Mouse (Mus musculus): Measurements from ENCODE around the gene Tas2r143.
A peak's percentile ranks its signal among the peaks of the same experiment; 100 is the strongest.

The Tas2r143 gene

DNA sequence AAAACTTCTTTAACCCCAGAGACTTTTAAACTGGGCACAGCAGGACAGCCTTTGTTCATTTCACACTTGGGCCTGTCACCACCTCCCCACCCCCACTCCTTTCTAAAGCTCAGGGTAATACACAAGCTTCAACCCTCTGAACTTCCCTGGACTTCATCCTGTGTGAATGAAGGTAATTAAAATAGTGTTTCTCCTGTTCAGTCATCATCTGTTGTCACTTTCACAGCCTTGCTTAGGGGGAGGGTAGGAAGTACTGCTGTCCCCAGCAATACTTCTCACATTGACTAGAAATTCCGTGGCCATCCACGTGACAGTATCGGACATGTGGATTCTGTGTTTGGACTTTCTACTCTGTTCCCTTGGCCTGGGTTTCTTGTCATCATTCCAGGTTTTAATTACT lies 30.2 kb upstream of the Tas2r143 start:
- DNase-seq: no peak

DNA sequence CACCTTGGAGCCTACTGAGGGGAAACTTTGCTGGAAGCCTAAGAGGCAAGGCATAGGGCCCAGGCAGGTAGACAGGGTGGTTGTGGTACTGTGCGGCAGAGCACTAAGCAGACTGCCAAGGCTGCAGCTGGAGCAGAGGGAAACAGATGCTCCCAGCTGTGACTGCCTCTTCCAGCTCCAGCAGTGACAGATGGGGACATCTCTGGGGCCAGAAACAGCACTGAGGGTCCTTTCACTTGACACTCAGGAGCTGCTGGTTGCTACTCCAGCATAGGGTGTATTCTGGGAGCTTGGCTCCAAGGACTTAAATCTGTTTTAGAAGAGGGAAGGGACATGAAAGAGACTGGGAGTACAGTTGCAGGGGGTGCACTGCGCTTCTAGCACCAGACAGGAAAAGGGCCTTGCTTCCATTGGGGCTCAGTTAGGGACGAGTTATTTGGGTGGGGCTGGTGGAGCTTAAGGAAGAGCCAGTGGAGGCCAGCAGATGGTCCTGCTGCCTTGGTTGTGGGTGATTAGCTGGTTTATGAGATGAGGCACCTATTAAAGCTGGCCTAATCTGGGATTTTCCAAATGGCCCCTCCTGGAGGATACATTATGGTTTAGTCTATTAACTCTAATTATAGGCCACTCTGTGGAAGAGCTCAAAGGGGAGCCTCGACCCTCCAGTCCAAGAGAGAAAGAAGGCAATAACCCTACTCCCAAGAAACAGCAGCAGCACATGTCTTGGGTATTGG lies 29.2 kb upstream of the Tas2r143 start:
- peak; percentile 53 for DNase-seq

DNA sequence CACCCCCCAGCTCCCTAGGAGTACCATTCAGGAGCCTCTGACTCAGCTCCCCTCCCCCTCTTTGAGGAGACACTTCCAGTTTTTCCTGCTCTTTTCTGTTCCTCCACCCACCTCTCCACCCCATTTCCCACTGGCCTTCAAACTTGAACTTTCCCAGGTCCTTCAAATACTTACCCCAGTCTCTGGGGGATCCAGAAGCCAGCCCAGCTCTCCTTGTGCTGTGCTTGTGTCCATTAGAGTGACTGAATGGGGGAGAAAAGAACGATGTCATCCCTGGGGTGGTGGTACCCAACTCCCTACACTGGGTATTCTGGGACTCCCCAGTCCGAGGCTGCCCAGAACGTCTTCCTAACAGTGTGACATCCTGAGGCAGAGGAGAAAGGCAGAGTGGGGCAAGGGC lies 28.0 kb upstream of the Tas2r143 start:
- no peak for DNase-seq

DNA sequence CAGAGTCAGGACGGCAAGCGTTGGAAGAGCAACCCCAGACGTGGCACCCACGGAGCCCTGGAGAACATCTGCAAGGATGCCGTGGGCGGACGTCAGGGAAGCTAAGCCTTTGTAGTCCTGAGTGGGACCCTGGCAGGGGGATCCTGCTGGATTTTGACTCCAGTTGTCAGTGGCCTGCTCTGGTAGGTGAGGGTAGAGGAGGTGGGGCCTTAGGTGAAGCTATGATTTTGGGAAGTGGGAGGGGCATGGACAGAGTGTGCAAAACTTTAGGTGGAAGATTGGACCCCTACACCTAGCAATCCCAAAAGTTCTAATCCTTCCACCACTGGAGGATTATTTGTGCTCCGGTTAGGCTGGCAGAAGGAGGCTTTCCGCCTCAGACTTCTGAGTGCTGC lies 27.6 kb upstream of the Tas2r143 start:
- DNase-seq: no peak

DNA sequence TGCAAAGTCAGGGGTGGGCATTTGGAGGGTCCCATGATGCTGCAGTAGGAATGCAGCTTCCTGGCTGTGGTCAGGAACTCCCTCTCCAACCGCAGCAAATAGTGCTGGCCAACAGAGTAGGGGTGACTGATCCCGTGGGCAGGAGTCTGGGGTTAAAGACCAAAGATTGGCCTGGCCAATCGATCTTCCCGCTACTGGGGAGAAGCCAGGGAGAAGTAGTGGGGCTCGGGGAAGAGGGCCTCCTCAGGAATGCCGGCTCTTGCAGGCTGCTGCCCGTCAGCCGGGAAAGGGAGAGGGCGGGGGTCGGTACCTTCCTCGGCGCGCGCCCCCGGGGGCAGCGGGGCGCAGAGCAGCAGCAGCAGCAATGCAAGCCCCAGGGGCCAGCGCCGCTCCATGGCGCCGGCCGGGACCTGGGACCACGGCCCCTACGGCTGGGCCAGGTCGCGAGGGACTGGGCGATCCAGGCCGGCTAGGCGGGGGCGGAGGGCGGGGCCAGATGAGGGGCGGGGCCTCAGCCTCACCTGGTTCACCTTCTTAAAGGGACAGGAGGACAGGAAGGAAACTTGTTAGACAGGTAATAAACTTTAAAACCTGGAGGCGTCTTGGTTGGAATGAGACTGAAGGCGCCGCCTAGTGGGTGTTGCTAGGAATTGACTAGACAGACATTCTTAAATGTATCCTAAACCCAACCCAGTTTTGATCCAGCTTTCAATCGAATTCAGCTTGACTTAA lies 27.1 kb upstream of the Tas2r143 start, which contains the start of gene Epha1:
Epha1 (minus strand) TSS at position 453 of the 732 bp plus-strand sequence.
- DNase-seq: no peak

DNA sequence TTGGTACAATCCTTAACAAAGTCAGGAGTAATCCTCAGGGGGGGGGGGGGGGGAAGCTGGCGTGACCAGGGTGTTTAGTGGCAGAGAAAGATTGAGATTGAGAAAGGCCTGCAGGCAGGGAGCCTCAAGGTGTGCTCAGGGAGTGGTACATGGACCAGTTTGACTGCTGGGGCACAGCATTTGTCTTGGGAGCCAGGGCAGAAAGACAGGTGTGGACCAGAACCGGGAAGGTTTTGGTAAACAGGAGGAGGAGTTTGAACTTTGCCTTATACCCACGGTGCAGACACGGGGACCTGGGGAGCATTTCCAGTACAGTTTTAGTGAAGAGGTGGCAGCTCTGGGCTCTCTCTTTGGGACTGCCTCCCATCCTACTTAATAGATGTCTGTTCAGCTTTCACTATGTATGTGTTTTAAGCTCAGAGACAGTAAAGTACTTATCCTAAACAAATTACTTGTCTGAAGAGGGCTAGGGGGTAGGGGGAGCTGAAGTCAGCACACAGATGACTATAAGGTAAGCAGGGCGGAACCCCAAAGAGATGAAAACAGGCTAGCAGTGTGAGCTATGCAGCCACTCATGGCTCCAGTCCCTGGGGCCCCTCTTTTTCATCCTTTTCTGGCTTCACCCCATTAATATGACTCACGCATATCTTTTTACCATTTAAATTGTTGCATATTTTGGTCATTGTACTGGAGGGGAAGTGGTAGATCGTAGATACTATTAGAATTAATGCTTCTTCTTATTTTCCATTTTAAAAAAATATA lies 26.2 kb upstream of the Tas2r143 start:
- DNase-seq: no peak

DNA sequence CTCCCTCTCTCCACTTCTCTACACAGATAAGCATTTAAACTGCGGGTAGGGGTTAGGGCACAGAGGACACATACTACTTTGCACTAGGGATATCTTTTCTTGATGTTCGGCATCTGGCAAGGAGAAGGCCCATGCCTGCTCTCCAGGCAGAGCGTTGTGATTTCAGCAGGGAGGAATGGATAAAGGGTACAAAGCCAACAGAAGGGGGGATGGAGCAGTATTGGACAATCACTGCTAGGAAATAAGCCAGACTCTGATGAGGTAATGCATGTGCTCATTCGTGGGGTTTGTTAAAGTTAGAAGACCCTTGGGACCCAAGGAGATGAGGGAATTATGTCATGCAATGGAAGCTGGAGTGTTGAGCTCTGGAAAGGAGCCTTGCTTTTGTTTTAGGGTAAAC lies 25.3 kb upstream of the Tas2r143 start:
- DNase-seq: no peak

DNA sequence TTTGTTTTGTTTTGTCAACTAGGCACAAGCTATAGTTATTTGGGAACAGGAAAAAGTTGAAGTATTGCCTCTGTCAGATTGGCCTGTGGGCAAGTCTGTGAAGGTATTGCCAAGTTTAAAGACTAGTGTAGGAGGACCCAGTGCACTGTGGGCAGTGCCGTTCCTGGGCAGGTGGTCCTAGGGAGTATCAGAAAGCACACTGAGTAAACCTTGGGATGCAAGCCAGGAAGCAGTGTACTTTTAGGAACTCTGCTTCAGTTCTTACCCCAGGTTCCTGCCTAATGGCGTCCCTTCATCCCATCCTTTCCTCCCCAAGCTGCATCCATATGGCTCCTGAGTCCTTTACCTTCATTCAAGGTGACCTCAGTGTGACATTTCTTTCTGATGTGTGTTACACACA lies 24.9 kb upstream of the Tas2r143 start:
- DNase-seq: no peak

DNA sequence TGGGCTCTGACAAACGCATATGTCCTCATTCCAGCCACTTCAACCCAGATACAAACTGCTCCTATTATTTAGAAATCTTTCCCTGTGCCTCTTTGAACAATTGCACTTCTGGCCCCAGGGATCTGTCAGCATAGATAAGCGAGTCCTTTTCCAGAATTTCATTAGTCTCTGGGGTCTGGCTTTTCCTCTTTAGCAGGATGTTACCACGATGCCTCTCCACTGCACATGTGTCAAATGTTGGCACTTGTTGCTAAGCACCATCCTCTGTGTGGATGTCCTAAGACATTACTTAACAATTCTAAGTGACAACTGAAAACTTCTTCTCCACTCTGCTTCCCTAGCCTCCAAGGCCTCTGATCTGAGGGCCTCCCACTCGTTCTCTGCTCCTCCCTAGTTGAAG lies 24.0 kb upstream of the Tas2r143 start:
- no peak for DNase-seq

DNA sequence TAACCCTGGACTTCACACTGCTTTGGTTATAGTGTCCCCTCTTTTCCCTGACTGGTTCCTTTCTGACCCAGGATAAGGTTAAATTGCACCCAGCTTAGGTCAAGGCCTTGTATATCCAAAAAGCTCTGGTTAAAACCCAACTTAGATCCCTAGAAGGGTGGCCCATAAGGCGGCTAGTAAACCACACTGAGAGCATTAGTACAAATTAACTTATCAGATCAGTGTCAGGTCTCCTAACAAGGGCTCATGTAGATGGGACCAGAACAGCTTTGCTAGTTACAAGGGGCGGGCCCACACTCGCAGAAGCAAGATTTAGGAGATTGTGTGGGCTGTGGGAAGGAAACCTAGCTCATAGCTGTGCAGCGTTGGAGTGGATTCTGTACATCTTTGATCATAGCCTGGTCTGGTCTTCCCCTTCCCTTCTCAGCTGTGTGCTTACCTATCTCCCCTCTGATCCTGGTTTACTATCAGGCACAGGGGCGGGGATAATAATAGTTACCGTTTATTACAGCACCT lies 23.5 kb upstream of the Tas2r143 start:
- DNase-seq: no peak

DNA sequence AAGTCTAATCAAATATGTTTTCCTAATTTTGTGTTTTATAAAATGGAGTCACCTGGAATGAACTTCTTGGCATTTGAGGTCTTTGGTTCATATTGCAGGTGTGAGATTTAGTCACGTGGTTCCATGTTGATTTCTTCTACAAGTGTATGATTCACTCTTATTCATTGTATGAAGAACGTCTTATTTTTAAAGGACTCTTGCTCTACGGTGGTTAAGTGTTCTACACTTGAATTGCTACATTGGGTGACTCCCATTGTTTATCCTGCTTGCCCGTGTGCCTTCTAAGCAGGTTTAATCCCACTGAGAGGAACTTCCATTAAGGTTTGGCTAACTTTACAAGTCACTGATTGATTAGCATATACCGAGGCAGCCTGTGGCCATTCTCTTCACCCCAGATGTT lies 22.8 kb upstream of the Tas2r143 start:
- no peak for DNase-seq

DNA sequence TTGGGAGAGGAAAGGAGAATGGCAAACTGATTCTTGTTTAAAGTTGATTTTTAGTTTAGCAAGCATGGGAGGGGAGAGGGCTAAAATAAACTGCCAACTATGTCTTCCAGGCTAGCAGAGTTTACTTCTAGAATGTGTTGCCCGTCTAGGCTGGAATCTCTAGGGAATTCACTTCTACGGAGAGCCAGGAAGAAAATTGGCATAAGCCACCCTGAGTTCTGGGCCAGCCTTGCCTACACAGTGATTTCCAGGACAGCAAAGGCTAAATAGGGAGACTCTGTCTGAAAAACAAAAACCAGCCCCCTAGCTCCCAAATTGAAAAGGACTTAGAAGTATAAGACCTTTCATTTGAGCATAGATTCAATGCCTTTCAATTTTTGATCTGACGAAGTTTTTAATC lies 20.5 kb upstream of the Tas2r143 start:
- no peak for DNase-seq

DNA sequence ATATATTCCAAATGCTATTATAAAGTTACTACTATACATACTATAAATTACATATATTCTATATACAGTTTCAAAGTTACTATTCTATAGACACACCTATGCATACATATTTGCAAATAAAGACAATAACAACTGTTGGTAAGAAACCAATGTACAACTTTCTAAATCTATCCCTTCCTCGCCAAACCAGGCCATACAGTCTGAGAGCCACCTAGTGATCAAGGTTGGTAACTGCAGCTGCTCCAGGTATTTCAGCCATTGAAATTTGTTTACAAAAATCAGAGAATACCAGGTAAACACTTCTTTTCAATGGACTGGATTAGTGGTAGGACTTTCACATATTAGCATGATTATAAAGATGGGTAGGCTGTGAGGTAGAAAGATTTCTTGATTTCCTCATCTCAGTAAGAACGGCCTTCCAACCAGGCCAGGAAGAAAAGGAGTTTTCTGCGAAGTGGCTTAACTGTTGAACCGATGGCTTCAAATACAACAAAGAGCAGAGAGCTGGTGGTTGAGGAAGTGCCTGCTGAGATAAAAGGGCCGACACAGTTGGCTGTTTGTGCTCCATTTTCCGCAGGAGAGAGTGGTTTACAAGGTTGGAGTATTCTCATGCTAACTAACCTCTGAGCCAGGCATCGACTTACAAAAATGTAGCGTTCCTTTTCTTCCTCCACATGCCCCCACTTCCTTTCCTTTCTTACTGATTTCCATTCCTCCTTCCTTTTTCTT lies 19.5 kb upstream of the Tas2r143 start:
- no peak for DNase-seq

DNA sequence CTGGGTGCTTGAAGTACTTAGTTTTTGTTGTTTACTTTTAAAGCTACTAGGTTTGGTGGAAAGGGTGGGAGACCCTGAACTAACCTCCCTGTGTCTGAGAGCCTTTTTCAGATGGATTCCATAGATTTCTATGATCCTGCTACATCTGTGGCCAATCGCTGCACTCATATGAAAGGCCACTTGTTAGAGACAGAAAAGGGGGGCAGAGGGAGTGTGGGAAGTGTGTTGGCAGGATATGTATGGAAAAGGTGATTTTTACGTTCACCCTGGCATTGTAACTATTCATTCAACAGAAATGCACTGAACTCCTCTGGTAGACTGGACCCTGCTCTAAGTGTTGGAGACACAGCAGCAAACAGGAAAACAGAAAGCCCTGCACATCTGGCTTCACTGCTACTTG lies 18.8 kb upstream of the Tas2r143 start:
- no peak for DNase-seq

DNA sequence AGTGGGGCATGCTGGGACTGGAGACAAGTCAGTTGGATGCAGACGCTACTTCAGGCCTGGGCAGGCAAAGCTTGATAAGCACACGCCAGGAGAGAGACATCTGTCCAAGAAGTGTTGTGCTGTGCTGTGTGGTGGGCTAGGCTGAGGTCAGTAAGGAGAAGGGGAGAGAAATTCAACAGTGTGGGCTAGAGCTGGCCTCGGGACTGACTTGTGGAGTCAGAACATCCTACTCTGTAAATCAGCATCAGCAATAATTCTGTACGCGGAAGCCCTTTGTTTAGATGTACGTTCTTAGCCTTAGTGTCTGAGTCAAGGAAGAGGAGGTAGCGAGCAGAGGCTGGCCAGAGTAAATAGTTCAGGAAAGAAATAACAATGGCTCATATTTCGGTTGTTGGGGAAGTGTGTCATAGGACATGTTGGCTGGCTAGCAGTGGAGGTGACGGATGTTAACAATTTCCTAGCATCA lies 18.1 kb upstream of the Tas2r143 start:
- no peak for DNase-seq

DNA sequence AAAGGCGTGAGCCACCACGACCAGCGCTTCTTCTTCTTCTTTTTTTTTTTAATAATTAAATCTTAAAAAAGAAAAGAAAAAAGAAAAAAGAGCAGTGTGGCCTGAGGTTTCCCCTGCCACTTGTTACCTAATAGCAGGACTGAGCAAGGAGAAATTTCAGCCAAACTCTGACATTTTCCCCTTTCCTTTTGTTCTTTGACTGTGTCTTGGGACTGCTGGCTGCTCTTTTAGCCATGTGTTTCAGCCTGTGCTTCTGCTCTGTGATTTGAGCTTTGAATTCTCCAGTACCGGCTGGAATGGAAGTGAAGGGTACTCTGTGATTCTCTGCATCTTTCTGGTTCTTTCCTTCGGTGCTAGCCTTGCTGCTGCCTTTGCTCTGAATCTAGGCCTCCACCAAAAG lies 16.7 kb upstream of the Tas2r143 start:
- no peak for DNase-seq

DNA sequence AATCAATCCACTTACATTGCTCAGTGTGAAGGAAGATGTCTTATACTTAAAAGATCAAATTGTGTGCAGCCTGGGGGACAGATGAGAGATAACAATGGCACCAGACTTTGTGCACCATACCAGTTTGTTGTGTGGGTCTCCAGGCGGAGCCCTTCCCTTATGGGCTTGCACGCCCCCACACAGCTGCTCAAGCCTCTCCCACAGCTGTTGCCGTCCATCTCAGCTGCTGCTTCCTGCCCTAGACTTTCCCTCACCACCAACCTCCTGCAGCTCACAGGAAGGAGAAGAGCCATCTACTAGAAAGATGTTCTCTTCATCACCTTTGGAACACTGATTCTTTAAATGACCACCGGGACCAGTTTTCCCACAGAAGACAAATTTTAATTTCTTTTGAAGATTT lies 14.4 kb upstream of the Tas2r143 start:
- no peak for DNase-seq

DNA sequence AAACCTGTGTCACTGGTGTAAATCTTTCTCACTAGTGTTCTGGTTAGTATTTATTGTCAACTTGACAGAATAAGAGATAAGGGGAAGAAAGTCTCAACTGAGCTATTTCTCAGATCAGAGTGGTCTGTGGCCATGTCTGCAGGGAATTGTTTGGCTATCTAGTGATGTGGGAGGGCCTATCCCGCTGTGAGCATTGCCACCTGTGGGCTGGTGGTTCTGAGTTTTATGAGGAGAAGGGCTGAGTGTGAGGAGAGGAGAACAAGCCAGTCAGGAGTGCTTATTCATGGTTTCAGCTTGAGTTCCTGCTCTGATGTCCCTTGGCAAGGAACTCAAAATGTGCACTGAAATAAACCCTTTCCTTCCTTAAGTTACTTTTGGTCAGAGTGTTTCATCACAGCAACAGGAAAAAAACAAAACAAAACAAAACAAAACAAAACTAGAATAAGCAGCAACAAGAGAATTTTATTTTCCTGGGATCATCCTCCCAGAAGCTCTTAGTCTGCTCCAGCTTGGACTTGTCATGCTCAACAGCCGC lies 8.2 kb upstream of the Tas2r143 start:
- DNase-seq: no peak

DNA sequence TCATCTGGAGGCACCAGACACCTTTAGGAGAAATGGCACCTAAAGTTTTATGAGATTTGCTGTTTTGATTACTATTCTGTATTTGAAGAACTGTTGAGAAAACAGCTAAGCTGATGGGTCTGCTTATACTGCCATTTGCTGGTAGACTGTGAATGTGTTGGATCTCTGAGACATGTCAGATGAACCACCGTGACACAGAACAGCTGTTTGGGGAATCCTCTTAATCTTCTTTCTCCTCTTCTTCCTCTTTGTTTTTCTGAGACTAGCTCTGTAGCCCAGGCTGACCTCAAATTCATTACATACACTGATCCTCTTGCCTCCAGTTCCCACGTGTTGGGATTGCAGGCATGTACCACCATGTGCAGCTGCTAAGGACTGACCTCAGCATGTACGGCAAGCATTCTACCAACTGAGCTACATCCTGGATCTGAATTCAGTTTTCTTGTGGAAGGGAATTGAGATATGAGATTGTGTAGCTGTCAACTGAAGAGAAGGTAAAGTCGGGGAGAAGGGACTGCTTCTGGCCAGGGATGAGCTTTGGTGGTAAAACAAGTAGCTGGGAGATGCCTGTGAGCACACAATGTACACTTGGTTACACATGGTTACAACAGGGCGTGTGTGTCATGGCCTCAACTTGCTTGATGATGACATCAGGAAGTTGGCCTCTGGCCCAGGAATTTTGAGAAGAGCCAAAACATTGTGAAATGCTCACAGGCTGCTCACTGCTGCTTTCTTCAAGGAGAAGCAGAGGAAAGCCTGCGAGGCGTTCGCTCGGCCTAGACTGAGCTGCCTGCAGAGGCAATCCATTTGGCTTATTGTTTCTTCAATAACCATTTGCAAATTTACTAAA lies 3.9 kb upstream of the Tas2r143 start:
- peak; percentile 63 for DNase-seq

DNA sequence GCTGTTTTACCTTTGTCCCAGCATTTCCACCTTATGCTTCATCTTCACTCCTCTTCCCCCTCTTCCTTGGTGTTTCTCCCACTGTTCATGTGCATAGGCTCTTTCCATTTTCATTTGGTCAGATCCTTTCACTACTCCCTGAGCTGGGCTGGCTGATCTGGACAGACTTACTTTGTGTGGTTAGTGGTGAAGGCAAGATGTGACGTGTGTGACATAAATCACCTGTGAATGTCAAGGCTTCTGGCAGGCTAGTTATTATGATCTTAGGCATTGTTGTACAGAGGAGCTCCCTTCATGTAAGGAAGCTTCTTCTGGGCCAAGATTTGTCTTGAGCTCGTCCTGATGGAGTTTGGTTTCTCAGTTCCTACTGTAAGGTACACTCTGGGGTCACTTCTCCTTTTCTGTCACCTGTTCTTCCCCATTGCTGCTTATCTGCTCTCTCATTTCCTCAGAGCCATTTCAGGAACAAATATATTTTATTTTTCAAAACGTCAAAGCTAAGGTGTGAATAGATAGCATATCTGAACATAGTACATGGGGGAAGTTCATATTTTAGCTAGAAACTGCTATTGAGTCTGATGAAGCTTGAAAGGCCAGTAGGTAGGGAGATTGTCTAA lies 2.9 kb upstream of the Tas2r143 start:
- no peak for DNase-seq

DNA sequence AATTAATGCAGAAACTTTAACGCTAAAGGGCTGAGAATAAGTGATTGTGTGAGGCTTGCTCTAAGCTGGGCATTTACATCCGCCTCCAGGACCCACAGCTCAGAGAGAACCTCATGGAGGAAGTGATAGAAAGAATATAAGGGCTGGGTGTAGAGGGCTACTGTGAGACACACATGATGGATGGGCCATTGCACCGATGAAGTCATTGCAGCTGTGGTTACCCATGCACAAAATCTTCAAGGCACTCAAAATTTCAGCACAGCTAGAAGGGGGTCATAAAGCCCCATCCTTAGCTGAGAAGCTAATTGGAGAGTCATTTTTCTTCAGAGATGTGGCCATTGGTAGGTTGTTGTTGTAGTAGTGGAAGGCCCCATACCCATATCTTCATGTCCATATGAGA lies 1.8 kb upstream of the Tas2r143 start:
- no peak for DNase-seq

Data from layer of hippocampus, adult 9-11 months (tissue).